Mouse (Mus musculus) liver, postnatal 0 days (tissue): ENCODE data around the gene Aig1. TPM values are rescaled to one million over a fixed set of nuclear protein-coding genes. Genes with fewer than 3 reads are reported as not detected.

Experiments used
- ATAC-seq: fragments of 200-750 bp; cut with Nextera tagmentation; 2 replicates; pipeline ENCODE4 v1.8.0; 2017; ENCODE audit warnings: mild to moderate bottlenecking, moderate library complexity
- DNase-seq: peaks from one replicate; pipeline ENCODE4 v3.0.0-alpha.2; 2016
- H3K27ac ChIP-seq: fragments of 300-500 bp; sonication (generic); 2 replicates; pipeline ENCODE4 v1.5.1; 2014; ENCODE audit warnings: antibody characterized with exemption, moderate library complexity, mild to moderate bottlenecking, low read depth
- H3K27me3 ChIP-seq: fragments of 300-500 bp; sonication (generic); 2 replicates; pipeline ENCODE4 v1.6.1; 2014; ENCODE audit warnings: low read length, control low read depth, mixed read lengths; ENCODE audit not compliant: insufficient read depth
- H3K36me3 ChIP-seq: fragments of 300-500 bp; sonication (generic); replicated peaks from 2 replicates; pipeline ENCODE4 v1.6.1; 2014; ENCODE audit warnings: mild to moderate bottlenecking, control low read depth, low read length, moderate library complexity, mixed read lengths; ENCODE audit not compliant: insufficient read depth
- H3K4me1 ChIP-seq: fragments of 300-500 bp; sonication (generic); 2 replicates; pipeline ENCODE4 v1.6.1; 2014; ENCODE audit warnings: antibody characterized with exemption, mild to moderate bottlenecking, control low read depth; ENCODE audit not compliant: insufficient read depth
- H3K4me2 ChIP-seq: fragments of 300-500 bp; sonication (generic); 2 replicates; pipeline ENCODE4 v1.6.1; 2014; ENCODE audit warnings: low read depth, mild to moderate bottlenecking, low read length, moderate library complexity, mixed read lengths
- H3K4me3 ChIP-seq: fragments of 300-500 bp; sonication (generic); 2 replicates; pipeline ENCODE4 v1.5.1; 2014; ENCODE audit warnings: low read depth, low read length
- H3K9ac ChIP-seq: fragments of 300-500 bp; sonication (generic); replicated peaks from 2 replicates; pipeline ENCODE4 v1.6.1; 2014; ENCODE audit warnings: mild to moderate bottlenecking, moderate library complexity
- H3K9me3 ChIP-seq: fragments of 300-500 bp; sonication (generic); 2 replicates; pipeline ENCODE4 v1.6.1; 2016; ENCODE audit warnings: mild to moderate bottlenecking, control low read depth, low read length, mixed read lengths
- CTCF ChIP-seq: sonication (generic); IDR thresholded peaks from 2 replicates; pipeline ENCODE4 v1.5.1; 2016; ENCODE audit warnings: antibody characterized with exemption, low read depth
- EP300 ChIP-seq: IDR thresholded peaks from 2 replicates; pipeline ENCODE4 v1.6.1; 2016; ENCODE audit warnings: antibody characterized with exemption, low read depth, mild to moderate bottlenecking
- WGBS: fragments of 180-500 bp; shearing (Covaris S2); extraction: QIAGEN DNeasy Blood & Tissue Kit; methylation state at CpG from one replicate; pipeline ENCODE4 v1.1.7; 2014; ENCODE audit not compliant: insufficient replicate concordance; 5-methylcytosine and 5-hydroxymethylcytosine counted together
- polyA plus RNA-seq: library from polyadenylated mRNA; unstranded; fragments of >200 nt; fragmentation: Nextera tagmentation; extraction: Ambion mirVana; gene quantifications from 2 replicates; pipeline ENCODE4 v1.2.1, GENCODE M21; 2015

Aig1 gene
- polyA plus RNA-seq, 1 experiment from 2014 or later, result 27.6 TPM

DNA sequence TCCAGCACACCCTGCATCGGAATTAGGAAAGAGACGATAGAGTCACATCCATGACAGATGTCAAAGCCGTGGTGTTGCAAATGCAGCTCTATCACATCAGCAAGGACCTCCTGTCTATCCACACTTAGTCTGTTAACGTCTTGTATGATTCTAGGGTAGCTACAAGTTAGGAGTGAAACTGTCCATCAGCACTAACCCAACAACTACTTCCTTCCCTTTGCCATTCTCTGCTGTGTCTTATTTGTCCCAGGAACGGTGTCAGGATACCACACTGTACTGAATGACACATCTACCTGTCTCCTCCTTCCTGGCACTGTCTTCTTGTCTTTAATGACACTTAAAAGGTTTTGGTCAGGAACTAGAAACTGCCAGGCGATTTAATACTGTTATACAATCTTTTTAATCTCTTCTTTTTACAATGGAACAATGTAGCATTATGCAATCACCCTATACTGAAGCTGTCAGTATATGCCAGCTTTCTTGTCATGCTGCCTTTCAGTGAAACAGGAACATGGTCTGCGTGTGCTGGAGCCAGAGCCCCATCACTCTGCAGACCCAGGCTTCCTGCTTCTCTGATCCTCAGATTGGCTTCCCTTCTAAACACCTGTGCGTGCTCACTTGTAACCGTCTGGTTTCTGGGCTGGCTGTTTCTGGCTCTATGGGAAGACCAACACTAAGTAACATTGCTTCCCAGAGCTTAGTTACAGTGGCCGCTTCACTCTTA is 214.9 kb downstream of the Aig1 start:
- ATAC-seq (no peak), DNase-seq (no peak)
- Histone ChIP-seq H3K4me2 (no peak overlapping the region), H3K27me3 (no peaks in the 10 kb centered on the region), H3K4me1 (no peaks in the 10 kb centered on the region), H3K27ac (no peak overlapping the region), H3K9ac (no peak overlapping the region), H3K9me3 (no peaks in the 10 kb centered on the region), H3K36me3 (no peaks in the 10 kb centered on the region), H3K4me3 (no peak overlapping the region)
- TF ChIP-seq EP300, result no peak
- no peak for TF ChIP-seq CTCF
- WGBS, result 59% methylated on average over 10 of the region's 10 CpGs

DNA sequence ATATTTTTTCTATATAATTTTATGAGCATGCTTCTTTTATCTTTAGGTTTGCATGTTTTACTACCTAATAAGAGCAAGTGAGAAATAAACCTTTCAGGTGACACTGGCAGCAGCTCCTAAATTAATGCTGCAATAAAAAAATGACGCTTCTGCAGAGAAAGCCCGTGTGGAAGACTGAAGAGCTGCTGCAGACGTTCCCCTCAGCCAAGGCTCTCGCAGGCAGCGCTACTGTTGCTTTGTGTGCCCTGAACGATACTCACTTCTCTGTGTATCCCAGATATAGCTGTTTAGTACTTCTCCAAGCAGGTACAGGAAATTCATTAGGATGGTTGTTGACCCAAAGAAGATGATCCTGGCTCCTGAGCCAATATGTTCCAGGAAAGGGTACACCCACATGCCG is 215.5 kb downstream of the Aig1 start:
- Histone ChIP-seq H3K27me3 (no peaks in the 10 kb centered on the region), H3K4me2 (no peak overlapping the region), H3K27ac (no peak overlapping the region), H3K4me3 (no peak overlapping the region), H3K36me3 (no peaks in the 10 kb centered on the region), H3K9me3 (no peaks in the 10 kb centered on the region), H3K4me1 (no peaks in the 10 kb centered on the region), H3K9ac (no peak overlapping the region)
- TF ChIP-seq CTCF (no peak), EP300 (no peak)
- no peak for ATAC-seq
- DNase-seq, result no peak
- WGBS, result 87% methylated on average over 7 of the region's 7 CpGs

DNA sequence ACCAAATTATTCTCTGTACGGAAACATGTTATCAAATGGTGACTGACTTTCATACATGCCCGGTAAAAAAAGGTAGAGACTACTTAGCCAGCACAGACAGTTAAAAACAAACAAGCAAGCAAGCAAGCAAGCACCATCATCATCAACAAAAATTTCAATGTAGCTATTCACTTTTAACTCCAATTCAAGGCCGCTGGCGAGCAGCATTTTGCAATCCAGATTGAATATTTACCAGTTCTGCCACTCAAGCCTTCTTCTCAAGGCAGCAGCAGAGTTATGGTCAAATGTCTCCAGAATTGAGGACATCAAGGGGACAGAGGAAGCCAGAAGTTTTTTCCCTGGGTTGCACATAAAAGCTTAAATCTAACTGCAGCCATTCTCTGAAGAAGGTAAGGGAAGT is 216.7 kb downstream of the Aig1 start:
- Histone ChIP-seq H3K9me3 (no peaks in the 10 kb centered on the region), H3K36me3 (no peaks in the 10 kb centered on the region), H3K27ac (no peak overlapping the region), H3K4me3 (no peak overlapping the region), H3K9ac (no peak overlapping the region), H3K4me1 (no peaks in the 10 kb centered on the region), H3K27me3 (no peaks in the 10 kb centered on the region), H3K4me2 (no peak overlapping the region)
- TF ChIP-seq EP300 (no peak), CTCF (no peak)
- WGBS, result 78% methylated on average over 4 of the region's 4 CpGs
- DNase-seq, result no peak
- no peak for ATAC-seq

DNA sequence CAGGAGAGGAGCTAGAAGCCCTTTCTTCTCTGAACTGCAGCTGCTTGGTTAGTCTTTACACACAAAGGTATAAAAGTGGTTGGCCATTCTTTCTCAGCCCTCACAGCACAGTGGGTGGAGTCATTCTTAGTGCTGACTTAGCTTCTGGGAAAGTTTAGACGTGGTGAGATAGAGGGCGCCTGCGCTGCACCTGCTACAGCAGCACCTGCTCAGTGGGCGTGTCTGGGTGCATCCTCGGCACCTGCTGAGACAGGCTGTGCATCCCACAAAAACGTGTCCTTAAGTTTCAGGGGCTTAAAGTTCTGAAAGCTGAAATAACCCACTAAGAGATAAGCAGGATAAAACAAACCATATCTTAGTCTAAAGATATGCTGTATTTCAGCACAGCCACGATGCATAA is 227.0 kb downstream of the Aig1 start:
- H3K36me3 ChIP-seq, result no peaks in the 10 kb centered on the region
- no peaks in the 10 kb centered on the region for H3K9me3 ChIP-seq
- no peak overlapping the region for H3K27ac ChIP-seq
- WGBS, result 18% methylated on average over 7 of the region's 7 CpGs
- DNase-seq (peak; percentile 13), ATAC-seq (no peak)
- no peak overlapping the region for H3K9ac ChIP-seq
- no peak for TF ChIP-seq EP300
- TF ChIP-seq CTCF, result peak; percentile 30
- H3K4me1 ChIP-seq, result no peaks in the 10 kb centered on the region
- no peak overlapping the region for H3K4me2 ChIP-seq
- H3K4me3 ChIP-seq, result no peak overlapping the region
- no peaks in the 10 kb centered on the region for H3K27me3 ChIP-seq

DNA sequence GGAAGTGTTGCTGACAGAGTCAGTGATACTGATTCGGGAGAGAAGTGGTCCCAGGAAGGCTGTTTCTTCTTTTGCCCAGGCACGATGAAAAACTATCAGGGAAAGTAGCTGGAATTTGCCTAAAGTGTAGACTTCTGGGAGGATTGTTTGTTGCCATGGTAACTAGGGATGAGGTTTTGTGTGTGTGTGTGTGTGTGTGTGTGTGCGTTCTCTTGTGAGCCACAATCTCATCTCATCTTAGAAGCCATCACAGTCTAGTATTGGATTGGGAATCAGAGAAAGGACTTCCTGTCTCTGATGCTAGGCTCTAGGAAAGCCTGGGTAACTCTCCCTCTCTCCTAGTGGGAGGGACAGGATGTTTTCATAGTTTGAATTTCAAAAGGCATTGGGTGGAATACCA is 237.0 kb downstream of the Aig1 start:
- H3K9ac ChIP-seq, result no peak overlapping the region
- H3K4me3 ChIP-seq, result no peak overlapping the region
- H3K4me1 ChIP-seq, result no peaks in the 10 kb centered on the region
- H3K27ac ChIP-seq, result no peak overlapping the region
- DNase-seq (no peak), ATAC-seq (no peak)
- TF ChIP-seq CTCF (no peak), EP300 (no peak)
- H3K4me2 ChIP-seq, result no peak overlapping the region
- no peaks in the 10 kb centered on the region for H3K9me3 ChIP-seq
- no peaks in the 10 kb centered on the region for H3K36me3 ChIP-seq
- 69% methylated on average over 3 of the region's 3 CpGs for WGBS
- H3K27me3 ChIP-seq, result no peaks in the 10 kb centered on the region

DNA sequence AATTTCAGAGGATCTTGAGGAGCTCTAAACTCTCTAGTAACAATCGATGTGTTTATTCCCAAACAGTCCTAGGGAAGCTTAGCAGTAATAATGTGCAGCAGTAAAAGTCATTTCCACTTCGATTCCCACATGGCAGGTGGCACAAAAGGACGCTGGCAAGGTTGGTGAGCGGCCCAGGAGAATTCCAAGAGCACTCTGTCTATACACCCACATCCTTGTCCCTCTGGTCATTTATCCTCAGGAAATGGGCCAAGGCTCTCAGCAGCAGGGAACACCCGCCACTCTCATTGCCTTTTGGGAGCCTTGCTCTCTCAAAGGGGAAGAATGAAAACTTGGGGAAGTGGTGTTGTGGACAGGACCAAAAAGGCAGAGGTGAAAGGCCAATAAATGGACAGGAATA is 245.0 kb downstream of the Aig1 start:
- Histone ChIP-seq H3K9ac (no peak overlapping the region), H3K4me2 (no peak overlapping the region), H3K27me3 (no peaks in the 10 kb centered on the region), H3K36me3 (no peaks in the 10 kb centered on the region), H3K27ac (no peak overlapping the region), H3K4me1 (no peaks in the 10 kb centered on the region), H3K9me3 (no peaks in the 10 kb centered on the region), H3K4me3 (no peak overlapping the region)
- 83% methylated on average over 5 of the region's 5 CpGs for WGBS
- TF ChIP-seq CTCF, result no peak
- no peak for TF ChIP-seq EP300
- no peak for ATAC-seq
- DNase-seq, result no peak
